Mouse (Mus musculus) spleen, postnatal 4 days (tissue): ENCODE measurements around the gene Ostm1.
A peak's percentile ranks its signal among the peaks of the same experiment; 100 is the strongest.

Experiments
- DNase-seq, 2 experiments: peaks; one replicate each; pipeline ENCODE4 v3.0.0; 2022; ENCODE audit warnings: low spot score in 2 of 2

Gene Ostm1

DNA sequence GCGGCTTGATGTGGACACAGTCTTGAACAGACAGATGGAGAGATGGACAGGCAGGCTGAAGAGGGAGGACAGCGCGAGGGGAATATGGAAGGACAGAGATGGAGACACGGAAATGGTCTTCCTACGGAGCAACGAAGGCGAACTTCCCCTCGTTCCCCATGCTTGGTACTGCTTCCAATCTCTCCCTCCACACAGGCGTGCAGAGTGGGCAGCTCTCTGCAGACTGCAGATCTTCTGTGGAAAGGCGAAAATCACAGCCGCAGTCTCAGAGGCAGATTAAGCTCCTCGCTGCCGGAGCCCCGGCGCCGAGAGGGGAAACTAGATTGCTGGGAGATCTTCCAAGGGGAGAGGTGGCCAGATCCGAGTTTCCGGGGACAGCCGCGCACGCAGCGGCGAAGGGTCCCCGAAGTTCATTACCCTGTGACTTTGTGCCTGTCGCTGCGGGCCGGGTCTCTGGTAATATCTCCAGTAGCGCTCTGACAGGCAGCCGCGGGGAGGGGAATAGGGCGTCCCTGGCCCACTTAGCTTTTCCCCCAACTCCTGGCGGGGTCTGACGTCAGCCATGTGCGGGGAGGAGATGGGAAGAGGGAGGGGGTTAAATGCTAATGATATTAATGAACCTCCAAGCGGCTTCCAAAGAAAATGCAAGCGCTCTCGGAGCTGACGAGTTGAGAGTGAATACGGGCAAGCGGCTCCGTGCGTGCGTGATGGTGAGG is at the start of gene Ostm1, which contains the start of gene Nr2e1:
Gene Ostm1 (plus strand): TSS at position 666 of the 716 bp plus-strand sequence.
Gene Nr2e1 (minus strand): TSS at position 476 of the 716 bp plus-strand sequence.
- DNase-seq: no peak

DNA sequence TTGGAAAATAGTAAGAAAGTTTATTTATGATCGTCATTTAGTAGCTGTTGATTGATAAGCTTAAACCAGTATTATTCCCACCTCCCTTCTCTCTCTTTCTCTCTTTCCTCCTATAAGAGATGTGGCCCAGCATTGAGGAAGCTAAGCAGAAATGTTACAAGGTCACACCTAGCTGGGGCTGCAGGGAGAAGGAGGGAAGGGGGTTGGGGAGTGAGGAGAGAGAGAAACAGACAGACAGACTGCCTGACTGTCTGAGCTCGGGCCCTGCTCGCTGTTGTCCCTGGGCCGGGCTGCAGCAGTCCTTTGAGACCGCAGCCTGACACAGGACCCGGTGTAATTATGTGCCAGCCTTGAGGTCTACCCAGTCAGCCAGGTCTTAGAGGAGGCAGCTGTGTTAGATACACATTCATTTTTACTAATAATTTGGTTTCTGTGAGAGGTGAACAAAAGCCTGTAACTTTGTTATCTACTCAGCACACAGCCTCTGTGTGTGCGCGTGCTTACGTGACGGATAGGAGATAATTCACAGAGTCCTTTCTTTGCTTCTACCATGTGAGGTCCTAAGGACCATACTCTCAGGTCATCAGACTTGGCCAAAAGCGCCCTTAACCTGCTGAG is 49.7 kb upstream of the Ostm1 start:
- no peak for DNase-seq

DNA sequence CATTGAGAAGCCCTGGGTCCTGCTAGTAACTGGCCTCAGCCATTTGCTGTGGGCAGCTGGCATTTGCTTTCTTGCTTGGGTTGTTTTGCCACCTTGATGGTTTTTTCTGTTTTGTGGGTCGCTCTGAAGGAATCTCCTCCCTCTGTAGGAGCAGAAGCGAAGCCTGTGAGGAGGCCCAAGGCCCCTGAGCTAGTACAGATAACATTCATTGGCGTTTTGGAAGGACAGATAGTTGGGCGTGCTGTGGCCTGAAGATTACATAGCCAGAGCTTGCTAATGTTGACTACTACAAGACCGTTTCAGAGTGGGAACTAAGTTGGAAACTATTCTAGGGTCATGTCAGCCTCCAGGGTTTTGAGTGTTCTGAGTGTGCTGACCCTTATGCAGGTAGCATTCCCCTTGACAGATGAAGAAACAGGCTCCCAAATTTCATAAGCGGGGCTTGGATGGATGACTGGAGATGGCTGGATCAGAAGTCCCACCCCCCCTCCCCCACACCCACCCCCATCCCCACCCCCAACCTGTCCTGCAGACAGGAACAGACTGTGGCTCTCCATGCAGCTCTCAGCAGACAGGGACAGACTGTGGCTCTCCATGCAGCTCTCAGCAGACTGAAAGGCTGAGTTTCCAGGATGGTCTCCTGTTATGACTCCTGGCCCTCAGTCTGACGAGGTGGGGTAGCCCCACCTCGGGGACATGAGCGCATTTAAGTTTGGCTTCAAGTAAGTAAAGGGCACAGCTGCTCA is 45.9 kb upstream of the Ostm1 start:
- peak in 1 of 2 experiments; percentile 35 for DNase-seq

DNA sequence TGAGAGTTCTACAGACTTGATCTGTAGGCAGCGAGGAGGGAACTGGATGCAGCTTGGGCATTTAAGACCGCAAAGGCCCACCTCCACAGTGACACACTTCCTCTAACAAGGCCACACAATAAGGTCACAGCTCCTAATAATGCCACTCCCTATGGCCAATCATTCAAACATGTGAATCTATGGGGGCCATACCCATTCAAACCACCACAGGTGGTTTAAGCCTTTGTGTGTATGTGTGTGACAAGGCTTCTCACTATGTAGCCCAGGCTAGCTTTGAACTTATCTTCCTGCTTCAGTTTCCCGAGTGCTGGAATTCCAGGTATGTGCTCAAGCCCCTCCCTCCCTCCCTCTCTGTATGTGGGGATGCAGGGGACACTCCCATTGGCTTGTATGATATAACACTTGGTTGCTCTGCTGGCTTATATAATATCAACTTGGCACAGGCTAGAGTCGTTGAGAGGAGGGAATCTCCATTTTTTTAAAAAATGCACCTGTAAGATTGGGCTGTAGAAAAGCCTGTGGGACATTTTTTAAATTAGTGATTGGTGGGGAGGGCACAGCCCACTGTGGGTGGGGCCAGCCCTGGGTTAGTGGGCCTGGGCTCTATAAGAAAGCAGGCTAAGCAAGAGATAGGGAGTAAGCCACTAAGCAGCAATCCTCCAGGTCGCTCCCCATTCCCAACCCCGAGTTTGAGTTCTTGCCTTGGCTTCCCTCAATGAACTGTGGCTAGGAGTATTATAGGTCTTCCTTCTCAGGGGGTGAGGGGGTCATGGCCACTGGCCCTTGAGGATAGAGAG is 37.7 kb upstream of the Ostm1 start:
- DNase-seq: no peak

DNA sequence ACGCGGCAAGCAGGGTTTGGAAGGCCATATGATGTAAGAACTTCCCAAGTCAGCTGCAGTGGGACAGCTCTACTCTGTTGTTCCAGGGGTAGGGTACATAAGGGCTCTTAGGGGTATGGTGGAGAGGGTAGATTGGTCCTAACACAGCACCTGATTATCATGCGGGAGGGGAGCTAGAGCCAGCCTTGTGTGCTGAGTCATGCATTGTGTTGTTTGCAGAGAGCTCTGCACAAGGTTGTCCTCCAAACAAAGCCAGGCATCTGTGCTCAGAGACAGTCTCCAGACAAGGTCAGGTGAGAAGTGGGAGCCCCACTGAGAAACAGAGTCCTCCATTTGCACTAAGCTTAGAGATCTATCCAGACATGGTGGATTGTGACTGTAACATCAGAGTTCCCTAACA is 37.1 kb upstream of the Ostm1 start:
- DNase-seq: no peak

DNA sequence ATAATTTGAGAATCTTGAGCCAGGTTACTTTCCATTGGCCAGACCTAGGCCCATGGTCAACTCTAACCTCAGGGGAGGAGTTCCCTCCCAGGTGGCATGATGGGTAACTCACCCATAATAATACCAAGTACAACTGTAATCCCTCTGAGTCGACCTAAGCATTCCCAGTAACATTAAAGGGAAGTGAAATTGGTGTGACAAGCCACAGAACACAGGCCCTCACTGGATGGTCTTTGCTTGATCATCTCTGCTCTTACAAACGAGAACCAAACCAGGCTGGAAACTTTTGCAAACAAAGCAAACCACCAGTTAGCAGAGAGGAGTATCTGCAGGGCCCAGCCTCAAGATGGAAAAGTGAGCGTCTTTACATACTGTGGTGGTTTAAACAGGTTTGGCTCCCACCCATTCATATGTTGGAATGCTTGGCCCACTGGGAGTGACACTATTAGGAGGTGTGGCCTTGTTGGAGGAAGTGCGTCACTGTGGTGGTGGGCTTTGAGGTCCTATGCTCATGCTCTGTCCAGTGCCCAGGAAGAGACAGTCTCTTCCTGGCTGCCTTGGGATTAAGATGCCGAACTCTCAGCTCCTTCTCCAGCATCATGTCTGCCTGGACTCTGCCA is 23.9 kb upstream of the Ostm1 start:
- DNase-seq: no peak

DNA sequence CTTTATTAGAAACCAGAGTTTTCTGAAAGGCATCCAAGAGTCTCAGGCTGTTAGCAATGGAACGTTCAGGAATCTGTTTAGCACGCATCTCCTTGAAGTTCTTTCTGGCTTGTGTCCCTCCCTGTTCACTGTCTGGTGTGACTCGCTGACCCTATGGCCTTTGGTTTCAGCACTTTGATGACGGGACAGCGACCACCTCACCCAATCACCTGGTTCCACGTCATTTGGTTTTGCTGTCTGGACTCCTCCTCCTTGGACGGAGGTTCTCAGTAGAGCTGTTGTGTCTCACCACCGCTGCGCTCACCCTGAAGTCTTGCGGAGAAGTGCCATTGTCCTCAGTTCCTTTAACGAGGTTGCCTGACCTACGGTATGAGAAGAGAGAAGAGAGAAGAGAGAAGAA is 21.4 kb upstream of the Ostm1 start:
- DNase-seq: peak in 1 of 2 experiments; percentile 37

DNA sequence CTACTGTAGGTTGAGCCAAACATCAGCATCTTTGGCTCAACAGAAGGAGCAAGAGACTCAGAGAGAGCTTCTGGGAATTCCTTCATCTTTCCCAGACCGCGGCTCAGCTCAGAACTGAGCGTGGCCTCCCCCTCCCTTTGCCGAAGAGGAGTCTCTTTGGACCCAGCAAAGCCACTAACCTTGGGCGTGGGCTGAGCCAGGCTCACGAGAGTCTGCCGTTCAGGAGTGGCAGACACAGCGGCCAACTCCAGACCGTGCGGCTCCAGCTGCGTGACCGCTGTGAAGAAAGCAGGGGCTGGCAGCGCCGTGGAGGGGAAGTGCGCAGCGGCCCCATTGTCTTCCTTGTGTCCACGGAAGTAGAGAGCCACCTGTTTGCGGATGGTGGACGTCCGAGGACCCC is 11.1 kb upstream of the Ostm1 start:
- no peak for DNase-seq

DNA sequence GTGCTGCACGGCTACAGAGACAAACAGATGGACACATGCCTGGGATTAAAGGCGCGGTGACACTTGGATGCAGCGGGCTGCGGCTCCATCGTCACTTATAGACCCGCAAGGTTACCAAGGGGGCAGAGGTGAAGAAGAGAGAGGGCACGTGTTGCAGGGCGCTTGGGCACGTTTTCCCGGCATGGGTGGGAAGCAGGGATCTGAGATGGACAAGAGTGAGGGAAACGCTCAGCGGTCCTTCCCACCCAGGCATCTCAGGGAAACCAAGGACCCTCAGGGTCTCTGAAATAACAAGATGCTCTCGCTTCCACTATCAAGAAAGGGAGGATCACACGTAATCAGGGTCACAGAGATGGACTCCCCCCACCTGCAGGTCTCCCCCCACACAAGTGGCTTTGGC is 10.7 kb upstream of the Ostm1 start:
- no peak for DNase-seq

DNA sequence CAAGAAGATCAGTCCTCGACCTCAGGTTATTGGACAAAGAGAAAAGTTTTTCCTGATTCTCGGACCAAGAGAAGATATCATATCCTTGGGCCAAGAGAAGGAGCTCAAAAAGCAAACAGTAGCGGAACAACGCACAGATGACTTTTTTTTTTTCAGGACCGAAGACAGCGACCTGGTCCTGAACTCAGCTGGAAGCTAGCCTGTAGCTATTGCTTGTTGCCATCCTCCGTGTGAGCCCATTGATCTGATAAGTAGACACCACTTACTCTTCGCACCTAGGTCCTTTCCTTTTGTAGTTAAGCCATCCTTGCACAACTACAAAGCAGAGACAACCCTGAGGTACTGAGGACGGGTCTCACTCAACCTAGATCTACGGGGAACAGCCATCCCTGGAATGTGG is 9.0 kb upstream of the Ostm1 start:
- DNase-seq: no peak

DNA sequence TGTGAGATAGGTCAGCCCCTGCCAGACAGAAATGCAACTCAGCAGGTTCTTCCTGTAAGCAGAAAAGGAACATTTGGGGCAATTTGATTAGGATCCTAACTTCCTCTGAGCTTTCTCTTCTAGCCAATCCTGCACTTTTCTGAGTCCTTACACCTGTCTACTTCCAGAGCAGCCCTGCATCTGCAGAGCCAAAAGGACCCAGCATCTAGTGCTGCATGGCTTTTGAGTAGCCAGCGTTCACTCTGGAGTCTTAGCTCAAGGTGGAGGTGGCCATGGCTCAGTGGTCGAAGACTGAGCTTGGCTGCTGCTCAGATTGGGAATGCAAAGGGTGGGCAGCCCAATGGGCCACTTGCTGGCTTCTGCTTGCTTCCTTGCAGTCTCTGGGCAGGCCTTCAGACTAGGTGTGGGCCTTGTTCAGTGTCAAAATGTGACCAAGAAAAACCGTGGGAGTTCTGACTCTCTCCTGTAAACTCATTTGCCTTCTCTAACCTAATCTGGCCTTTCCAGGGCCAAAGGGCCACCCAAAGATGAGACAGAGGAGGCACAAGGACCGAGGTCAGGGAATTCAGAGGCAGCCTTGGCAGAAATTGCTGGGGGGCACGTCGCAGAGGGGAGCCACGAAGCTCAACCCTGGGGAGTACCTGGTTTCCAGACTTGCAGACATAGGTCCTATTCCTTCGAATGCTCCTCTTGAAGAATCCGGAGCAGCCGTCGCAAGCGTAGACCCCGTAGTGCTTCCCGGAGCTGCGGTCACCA is 5.9 kb upstream of the Ostm1 start:
- DNase-seq: no peak

DNA sequence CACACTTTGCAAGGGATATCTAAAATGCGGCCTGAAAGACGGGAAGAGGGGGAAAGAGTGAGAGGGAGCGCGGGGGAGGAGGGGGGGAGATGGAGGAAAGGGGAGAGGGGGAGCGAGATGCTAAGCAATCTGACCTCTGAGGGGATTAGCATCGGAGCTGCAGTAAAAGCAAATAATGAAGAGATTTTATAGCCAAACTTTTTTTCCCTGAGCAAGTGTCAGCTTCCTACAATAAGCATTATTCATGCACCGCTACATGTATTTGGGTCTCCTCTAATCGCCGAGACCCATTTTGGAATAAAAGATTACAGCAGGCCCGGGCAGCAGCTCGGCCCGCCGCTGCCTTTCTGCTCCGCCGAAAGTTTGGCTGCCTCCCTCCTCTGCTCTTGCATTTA is 5.3 kb upstream of the Ostm1 start:
- DNase-seq: no peak

DNA sequence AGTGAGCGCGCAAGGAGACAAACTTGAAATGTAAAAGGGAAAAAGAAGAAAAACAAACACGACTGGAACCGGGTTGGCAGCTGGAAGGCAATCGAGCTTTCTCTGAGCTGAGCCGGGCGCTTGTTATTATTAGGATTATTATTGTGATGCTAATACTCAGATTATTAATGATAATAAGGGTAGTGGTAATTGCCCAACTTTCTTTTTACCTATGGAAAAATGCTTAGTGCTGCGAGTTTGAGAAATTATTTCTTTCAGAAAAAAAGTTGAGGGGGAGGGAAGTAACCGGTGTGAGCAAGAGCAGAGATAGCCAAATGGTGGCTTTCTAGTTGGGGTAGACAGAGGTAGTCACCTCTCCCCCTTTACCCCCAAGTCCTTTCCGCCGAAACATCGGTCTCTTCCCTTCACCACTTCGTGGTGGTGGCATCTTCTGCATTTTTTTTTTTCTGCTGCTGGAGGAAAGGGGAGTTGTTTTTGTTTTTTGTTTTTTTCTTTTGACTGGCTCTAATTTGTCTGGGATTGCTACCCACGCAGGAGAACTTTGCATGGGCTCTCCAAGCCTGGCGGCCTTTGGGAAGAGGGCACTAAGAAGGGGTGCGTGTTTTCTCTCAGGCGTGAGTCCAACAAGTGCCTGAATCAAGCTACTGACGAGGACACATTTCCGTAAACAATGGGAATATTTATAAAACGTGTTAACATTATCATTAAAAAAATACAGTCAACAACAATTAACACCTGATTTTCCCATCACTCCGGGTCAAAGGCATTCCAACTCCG is 4.7 kb upstream of the Ostm1 start:
- DNase-seq: no peak

DNA sequence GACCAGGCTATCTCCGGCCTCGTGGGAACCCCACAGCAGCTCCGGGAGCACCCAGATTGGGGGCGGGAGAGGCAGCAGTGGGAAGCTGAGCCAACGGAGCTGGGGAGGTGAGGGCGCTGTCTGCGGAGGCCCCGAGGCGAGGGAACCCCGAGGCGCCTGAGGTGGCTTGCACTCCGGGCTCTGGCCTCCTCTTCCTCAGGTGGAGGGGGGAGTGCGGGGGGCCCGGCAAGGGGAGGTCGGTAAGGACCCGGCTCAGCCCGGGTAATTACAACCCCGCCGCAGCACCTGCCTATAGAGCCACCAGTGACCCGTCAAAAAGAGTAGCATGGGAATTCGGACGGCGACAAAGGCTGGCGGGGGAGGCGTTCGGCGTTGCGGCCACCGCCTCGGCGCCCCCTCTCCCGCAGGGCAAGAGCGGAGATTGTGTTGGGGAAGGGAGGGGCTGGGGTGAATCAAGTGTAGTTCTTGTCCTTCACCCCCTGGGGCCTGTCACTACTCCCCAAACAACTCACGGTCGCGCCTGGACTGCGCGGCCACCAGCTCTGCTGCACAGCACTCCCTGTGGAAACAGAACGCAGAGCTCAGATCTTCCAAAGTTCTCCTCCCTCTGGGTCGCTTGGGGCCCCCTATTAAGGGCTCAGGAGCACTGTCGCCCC is 4.0 kb upstream of the Ostm1 start:
- DNase-seq: no peak

DNA sequence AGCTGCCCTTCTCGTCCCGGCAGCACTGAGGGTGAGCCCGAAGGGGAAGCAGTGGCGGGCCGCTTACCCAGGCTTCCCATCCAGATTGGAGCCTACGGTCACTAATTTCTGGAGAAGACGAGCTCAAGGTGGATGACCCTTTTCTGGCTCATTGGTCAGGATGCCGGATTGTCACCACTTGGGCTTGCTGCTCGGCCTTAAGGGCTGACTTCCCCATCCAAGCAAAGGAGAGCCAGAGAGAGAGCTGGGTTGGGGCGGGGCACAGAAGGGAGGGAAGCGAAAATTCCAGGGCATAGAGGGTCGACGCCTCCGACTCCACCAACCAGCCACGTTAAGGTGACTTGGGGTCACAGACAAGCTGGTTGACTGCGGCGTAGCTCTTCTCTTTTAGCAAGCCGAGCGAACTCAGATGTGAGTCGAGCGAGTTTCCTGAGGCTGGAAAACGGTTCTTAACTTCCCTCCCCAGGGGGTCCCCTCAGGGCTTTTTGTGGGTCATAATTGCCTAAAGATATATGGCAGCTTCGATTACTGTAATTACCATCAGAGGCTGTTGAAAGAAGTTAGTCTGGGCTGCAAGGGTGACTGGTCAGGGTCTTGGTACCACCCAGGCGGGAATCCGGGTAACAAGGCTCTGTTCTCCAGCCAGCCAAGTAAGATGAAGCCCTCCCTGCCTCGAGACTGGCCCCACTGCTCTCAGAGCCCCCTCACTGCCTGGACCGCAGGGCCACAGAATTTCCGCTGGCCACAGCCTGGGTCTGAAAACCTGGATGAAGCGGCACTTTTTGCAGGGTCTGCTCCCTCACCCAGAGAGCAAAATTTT is 3.3 kb upstream of the Ostm1 start:
- DNase-seq: no peak

DNA sequence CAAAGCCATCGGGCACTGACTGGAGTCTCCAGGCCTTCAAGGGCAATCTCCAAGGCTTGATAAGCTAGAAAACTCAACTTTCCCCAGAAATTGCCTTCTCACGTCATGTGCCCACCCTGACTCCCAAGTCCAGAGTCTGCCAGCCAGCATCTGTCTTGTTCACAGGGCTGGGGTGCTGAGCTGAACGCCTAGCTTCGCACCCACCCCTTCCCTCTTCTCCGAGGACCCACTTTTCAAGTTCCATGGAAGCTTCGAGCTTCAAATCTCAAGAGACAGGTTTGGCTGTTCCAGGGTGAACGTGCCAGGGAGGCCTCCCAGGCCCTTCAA is 2.7 kb upstream of the Ostm1 start:
- no peak for DNase-seq

DNA sequence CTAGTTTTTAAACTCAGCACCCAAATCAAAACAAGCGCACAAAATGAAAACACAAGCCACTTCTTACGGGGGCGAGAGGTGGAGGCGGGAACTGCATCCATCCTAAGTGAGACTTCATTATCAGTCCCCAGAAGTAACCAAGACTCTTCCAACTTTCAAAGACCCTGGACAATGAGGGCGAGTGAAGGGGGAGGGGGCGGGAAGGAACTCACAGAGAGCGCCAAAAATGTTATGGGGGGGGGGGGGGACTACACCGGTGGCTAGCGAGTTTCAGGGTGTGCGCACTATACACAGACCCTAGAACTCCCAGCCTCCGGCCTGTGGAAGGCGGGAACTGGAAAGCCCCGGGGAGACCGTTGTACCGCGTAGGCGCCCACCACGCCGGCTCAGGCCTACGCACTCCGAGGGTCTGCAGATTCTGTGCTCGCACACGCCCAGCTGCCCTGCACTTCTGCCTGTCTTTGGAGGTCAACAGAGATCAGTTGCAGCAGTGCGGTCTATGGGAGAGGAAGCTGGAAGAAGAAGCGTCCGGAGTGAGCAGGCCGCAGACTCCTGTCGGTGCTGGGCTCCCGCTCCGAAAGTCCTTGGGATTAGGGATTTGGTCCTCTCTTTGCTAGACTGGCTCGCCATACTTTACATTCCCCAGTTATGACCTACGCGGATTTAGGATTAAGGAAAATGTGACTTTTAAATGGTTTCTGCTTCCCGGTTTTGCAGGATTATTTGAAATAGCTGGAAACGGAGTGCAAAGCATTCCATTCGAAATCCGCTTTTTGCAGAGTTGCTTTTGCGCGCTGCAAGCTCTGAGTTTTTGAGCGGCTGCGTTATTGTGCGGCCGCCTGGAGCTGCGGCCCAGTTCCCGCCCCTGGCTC is 1.7 kb upstream of the Ostm1 start:
- DNase-seq: no peak

DNA sequence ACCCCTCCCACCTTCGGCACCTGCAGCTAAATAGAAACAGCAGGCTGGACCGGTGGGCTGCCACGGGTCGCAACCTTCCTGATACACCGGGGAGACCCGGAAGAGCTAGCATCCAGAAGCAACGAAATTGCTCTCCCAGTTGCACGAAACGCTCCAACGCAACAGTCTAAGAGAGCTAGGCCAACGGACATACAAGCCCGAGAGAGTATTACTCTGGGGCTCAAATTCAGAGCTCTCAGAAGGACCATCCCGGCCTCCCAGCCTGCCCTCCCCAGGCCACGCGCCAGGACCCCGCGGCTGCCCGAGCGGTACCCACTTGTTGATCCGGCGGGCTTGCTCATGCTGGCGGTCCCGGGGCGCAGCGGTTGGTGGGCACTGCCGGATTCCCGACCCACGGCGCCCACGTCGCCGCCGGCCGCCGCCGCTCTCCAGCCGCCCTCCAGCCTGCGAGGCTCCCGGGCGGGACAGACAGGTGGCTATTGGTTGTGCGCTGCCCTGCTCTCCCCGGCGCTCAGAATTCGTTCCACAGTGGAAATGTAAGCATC is 984 bp upstream of the Ostm1 start:
- DNase-seq: no peak
